Mouse (Mus musculus): ENCODE results near the gene Brca2. TPM values are rescaled to one million over a fixed set of nuclear protein-coding genes. Genes with fewer than 3 reads are reported as not detected.

Brca2 gene
- polyA plus RNA-seq, 1 experiment from 2014 or later = 25.4 TPM

GRCm38 (mm10) chr5:150601441-150602230, 79.2 kb downstream of the Brca2 start:
- Histone ChIP-seq H3K9me3 (no peaks in the 10 kb centered on the region), H3K4me1 (0 out of 2 replicates have a peak, but pooled peaks cover 13% of the 10 kb centered on the region), H3K4me3 (no peak overlapping the region), H3K4me2 (replicated peaks) (no peak overlapping the region), H3K27ac (no peak overlapping the region), H3K9ac (no peak overlapping the region), H3K36me3 (peaks cover 3% of the 10 kb centered on the region; the same call in 1 of the 2 replicates), H3K27me3 (peaks cover 11% of the 10 kb centered on the region)
- 82% methylated on average over 14 of the region's 14 CpGs for WGBS
- ATAC-seq (ENCODE audit: low FRiP score, low read depth) = no peak

GRCm38 (mm10) chr5:150606131-150606530, 83.7 kb downstream of the Brca2 start:
- WGBS = 93% methylated on average over 6 of the region's 6 CpGs
- no peak overlapping the region for H3K4me2 ChIP-seq (replicated peaks)
- no peaks in the 10 kb centered on the region for H3K27me3 ChIP-seq
- peaks cover 3% of the 10 kb centered on the region for H3K36me3 ChIP-seq
- no peak for ATAC-seq (ENCODE audit: low FRiP score, low read depth)
- no peaks in the 10 kb centered on the region for H3K4me1 ChIP-seq
- H3K9me3 ChIP-seq = no peaks in the 10 kb centered on the region
- H3K27ac ChIP-seq = no peak overlapping the region
- no peak overlapping the region for H3K9ac ChIP-seq
- H3K4me3 ChIP-seq = no peak overlapping the region

GRCm38 (mm10) chr5:150607631-150608030, 85.2 kb downstream of the Brca2 start:
- ATAC-seq (ENCODE audit: low FRiP score, low read depth) = no peak
- Histone ChIP-seq H3K36me3 (peaks cover 3% of the 10 kb centered on the region), H3K4me2 (replicated peaks) (no peak overlapping the region), H3K27ac (no peak overlapping the region), H3K4me3 (no peak overlapping the region), H3K4me1 (no peaks in the 10 kb centered on the region), H3K9me3 (no peaks in the 10 kb centered on the region), H3K9ac (no peak overlapping the region), H3K27me3 (no peaks in the 10 kb centered on the region)
- 89% methylated on average over 8 of the region's 8 CpGs for WGBS

DNA sequence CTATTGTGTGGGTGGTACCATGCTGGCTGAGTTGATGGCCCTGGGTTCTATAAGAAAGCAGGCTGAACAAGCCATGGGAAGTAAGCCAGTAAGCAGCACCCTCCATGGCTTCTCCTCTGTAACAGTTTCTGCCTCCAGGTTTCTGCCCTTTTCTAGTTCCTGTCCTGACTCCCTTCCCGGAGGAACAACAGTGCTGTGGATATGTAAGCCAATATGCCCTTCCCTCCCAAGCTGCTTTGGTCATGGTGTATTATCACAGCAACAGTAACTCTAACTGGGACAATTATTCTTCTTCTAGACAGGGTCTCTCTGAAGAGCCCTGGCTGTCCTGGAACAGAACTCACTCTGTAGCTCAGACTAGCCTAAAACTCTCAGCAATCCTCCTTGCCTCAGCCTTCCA, 88.7 kb downstream of the Brca2 start:
- no peak for ATAC-seq (ENCODE audit: low FRiP score, low read depth)
- WGBS = 84% methylated on average over 1 of the region's 1 CpGs
- Histone ChIP-seq H3K4me3 (no peak overlapping the region), H3K9me3 (no peaks in the 10 kb centered on the region), H3K36me3 (peaks cover 1% of the 10 kb centered on the region), H3K9ac (no peak overlapping the region), H3K27me3 (no peaks in the 10 kb centered on the region), H3K4me1 (no peaks in the 10 kb centered on the region), H3K4me2 (replicated peaks) (no peak overlapping the region), H3K27ac (no peak overlapping the region)

GRCm38 (mm10) chr5:150611697-150612096, 89.3 kb downstream of the Brca2 start:
- Histone ChIP-seq H3K27ac (no peak overlapping the region), H3K9me3 (no peaks in the 10 kb centered on the region), H3K4me1 (no peaks in the 10 kb centered on the region), H3K36me3 (no peaks in the 10 kb centered on the region; the same call in 1 of the 2 replicates), H3K4me2 (replicated peaks) (no peak overlapping the region), H3K4me3 (no peak overlapping the region), H3K27me3 (no peaks in the 10 kb centered on the region), H3K9ac (no peak overlapping the region)
- ATAC-seq (ENCODE audit: low FRiP score, low read depth) = no peak
- 59% methylated on average over 12 of the region's 12 CpGs for WGBS

DNA sequence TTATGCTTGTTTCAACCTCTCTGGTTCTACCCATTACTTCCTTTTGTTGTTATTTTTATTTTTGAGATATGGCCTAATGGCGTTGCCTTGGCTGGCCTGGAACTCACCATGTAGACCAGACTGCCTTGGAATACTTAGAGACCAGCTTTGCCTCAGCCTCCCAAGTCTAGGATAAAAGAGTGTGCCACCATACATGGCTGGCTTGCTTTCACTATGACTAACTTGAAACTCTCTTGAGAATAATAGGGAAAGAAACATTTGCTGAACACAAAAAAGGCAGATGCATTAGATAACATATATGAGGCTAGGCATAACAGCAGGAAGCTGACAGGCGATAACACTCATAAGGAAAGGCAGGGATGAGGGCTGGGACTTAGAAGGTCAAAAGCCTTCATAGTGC, 91.6 kb downstream of the Brca2 start:
- Histone ChIP-seq H3K27me3 (no peaks in the 10 kb centered on the region), H3K9ac (no peak overlapping the region), H3K4me2 (replicated peaks) (no peak overlapping the region), H3K36me3 (no peaks in the 10 kb centered on the region), H3K27ac (no peak overlapping the region), H3K4me1 (no peaks in the 10 kb centered on the region), H3K4me3 (no peak overlapping the region), H3K9me3 (no peaks in the 10 kb centered on the region)
- ATAC-seq (ENCODE audit: low FRiP score, low read depth) = no peak
- WGBS = 88% methylated on average over 2 of the region's 2 CpGs

- no peak overlapping the region for H3K27ac ChIP-seq
- ATAC-seq (ENCODE audit: low FRiP score, low read depth) = no peak
- no peak overlapping the region for H3K4me2 ChIP-seq (replicated peaks)
- H3K4me1 ChIP-seq = no peaks in the 10 kb centered on the region
- H3K4me3 ChIP-seq = no peak overlapping the region
- no peak overlapping the region for H3K9ac ChIP-seq
- H3K9me3 ChIP-seq = no peaks in the 10 kb centered on the region
- H3K36me3 ChIP-seq = no peaks in the 10 kb centered on the region
- 91% methylated on average over 2 of the region's 2 CpGs for WGBS
- H3K27me3 ChIP-seq = no peaks in the 10 kb centered on the region
These were observed 93.8 kb downstream of the Brca2 start for GRCm38 (mm10) chr5:150616216-150616615.

DNA sequence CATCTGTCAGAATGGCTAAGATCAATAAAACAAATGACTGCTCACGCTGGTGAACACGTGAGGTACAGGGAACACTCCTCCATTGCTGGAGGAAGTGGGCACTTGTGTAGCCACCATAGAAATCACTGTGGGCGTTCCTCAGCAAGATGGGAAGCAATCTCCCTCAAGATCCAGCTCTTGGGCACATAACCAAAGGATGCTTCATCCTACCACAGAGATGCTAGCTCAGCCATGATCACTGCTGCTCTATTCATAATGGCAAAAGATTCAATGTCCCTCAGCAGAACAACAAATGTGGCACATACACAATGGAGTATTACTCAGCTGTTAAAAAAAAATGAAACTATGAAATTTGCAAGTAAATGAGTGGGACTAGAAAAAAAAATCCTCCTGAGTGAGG, 94.3 kb downstream of the Brca2 start:
- Histone ChIP-seq H3K9ac (no peak overlapping the region), H3K4me1 (no peaks in the 10 kb centered on the region), H3K4me3 (no peak overlapping the region), H3K9me3 (no peaks in the 10 kb centered on the region), H3K27ac (no peak overlapping the region), H3K27me3 (no peaks in the 10 kb centered on the region), H3K36me3 (no peaks in the 10 kb centered on the region), H3K4me2 (replicated peaks) (no peak overlapping the region)
- no peak for ATAC-seq (ENCODE audit: low FRiP score, low read depth)
- 77% methylated on average over 3 of the region's 3 CpGs for WGBS

DNA sequence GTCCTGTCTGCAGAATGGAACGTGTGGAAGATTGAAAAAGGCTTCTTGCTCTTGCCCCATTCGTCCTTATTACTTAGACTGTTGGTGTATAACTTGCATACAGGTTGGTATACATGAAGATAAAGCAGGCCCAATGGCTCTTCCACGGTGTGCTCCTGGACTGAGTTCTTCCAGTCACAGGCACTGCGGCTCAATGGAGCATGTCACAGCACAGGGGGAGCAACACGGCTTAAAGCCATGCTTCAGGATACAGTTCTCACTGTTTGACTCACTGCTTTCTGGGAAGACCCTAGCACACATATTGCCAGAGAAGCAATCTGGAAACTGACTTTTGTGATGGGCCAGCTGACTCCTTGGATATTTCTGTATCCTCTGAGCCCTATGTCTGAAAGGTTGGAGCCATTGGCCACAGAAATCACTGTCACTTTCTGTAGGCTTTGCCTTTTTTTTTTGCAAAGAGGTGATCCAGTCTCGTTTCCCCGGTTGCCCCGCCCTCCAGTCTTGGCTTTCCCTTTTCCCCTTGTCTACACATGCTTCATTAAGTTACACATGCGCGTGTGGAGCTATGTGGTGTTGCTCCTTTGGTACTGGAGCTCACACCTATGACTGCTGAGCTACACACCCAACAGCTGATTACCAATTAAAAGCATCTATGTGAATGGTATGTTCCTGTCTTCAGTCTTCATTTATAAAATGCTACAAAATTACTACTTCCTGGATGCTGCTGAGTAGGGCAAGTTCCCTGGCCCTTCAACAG, 96.3 kb downstream of the Brca2 start:
- WGBS = 88% methylated on average over 10 of the region's 10 CpGs
- ATAC-seq (ENCODE audit: low FRiP score, low read depth) = no peak

More for the DNA sequence above, 96.3 kb downstream of the Brca2 start:
- Histone ChIP-seq H3K36me3 (no peaks in the 10 kb centered on the region), H3K4me1 (0 out of 2 replicates have a peak, but pooled peaks cover 5% of the 10 kb centered on the region), H3K4me2 (replicated peaks) (no peak overlapping the region), H3K4me3 (no peak overlapping the region), H3K9ac (no peak overlapping the region), H3K9me3 (no peaks in the 10 kb centered on the region), H3K27me3 (no peaks in the 10 kb centered on the region), H3K27ac (no peak overlapping the region)

Other genes with a start within 250 kb of the Brca2 start
- gene Zar1l, start 4.5 kb upstream of the Brca2 start, polyA plus RNA-seq (2015; fragmentation: Nextera tagmentation; extraction: Ambion mirVana) = not detected in 2 replicates
- gene N4bp2l1, start 74.6 kb downstream of the Brca2 start, polyA plus RNA-seq (2015; fragmentation: Nextera tagmentation; extraction: Ambion mirVana) = 5.2 and 5.4 TPM in 2 replicates
- 49.3 and 50.3 TPM in 2 replicates for gene N4bp2l2, start 143.6 kb downstream of the Brca2 start, polyA plus RNA-seq (2015; fragmentation: Nextera tagmentation; extraction: Ambion mirVana)
- 40.3 and 43.9 TPM in 2 replicates for gene Pds5b, start 151.1 kb downstream of the Brca2 start, polyA plus RNA-seq (2015; fragmentation: Nextera tagmentation; extraction: Ambion mirVana)

Measured in limb, embryonic 13.5 days (tissue).